Mouse (Mus musculus) hindbrain, embryonic 10.5 days (tissue): ENCODE data around the gene Kank3. TPM values are rescaled to one million over a fixed set of nuclear protein-coding genes. Genes with fewer than 3 reads are reported as not detected.
"Not testable (repeated sequence)": the region's sequence is repeated elsewhere in the genome, so short reads cannot be mapped to it uniquely, and the experiment has no call there.

Experiments used
- DNase-seq: peaks from one replicate; pipeline ENCODE4 v3.0.0-alpha.2; 2017; ENCODE audit warnings: low spot score
- H3K27ac ChIP-seq: fragments of 300-500 bp; sonication (generic); 2 replicates; pipeline ENCODE4 v1.5.1; 2016; ENCODE audit warnings: mild to moderate bottlenecking, moderate library complexity
- H3K27me3 ChIP-seq: fragments of 300-500 bp; sonication (generic); 2 replicates; pipeline ENCODE4 v1.6.1; 2016; ENCODE audit warnings: mild to moderate bottlenecking; ENCODE audit not compliant: poor library complexity, insufficient read depth, severe bottlenecking
- H3K36me3 ChIP-seq: fragments of 300-500 bp; sonication (generic); 2 replicates; pipeline ENCODE4 v1.6.1; 2016; ENCODE audit warnings: mild to moderate bottlenecking, moderate library complexity
- H3K4me1 ChIP-seq: fragments of 300-500 bp; sonication (generic); replicated peaks from 2 replicates; pipeline ENCODE4 v1.6.1; 2016; ENCODE audit warnings: mild to moderate bottlenecking
- H3K4me3 ChIP-seq: fragments of 300-500 bp; sonication (generic); 2 replicates; pipeline ENCODE4 v1.5.1; 2016; ENCODE audit warnings: mild to moderate bottlenecking, moderate library complexity
- H3K9me3 ChIP-seq: fragments of 300-500 bp; sonication (generic); 2 replicates; pipeline ENCODE4 v1.6.1; 2016; ENCODE audit warnings: mild to moderate bottlenecking, moderate library complexity
- WGBS: fragments of 180-500 bp; shearing (Covaris S2); methylation state at CpG from one replicate; pipeline ENCODE4 v1.1.7; 2016; 5-methylcytosine and 5-hydroxymethylcytosine counted together
- polyA plus RNA-seq: library from polyadenylated mRNA; unstranded; fragments of >200 nt; fragmentation: Nextera tagmentation; extraction: Ambion mirVana; gene quantifications from 2 replicates; pipeline ENCODE4 v1.2.1, GENCODE M21; 2016

Gene Kank3
- polyA plus RNA-seq, 1 experiment from 2014 or later: 28.5 TPM

DNA sequence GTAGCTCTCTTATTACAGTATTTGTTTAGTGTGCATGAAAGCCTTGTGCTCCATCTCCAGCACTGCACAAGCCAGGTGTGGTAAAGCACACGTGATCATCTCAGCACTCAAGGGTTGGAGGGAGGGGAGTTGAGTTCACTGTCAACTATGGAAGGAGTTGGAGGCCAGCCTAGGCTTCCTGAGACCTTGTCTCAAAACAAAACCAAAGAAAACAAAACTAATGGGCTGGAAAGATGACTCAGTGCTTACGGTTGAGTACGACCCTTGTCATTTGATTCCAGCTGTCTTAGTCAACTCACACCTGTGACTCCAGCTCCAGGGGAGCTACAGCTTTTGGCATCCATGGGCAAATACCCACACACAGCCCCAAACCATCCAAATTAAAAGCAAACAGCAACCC is 2.2 kb downstream of the Kank3 start:
- Histone ChIP-seq H3K9me3 (no peaks in the 10 kb centered on the region), H3K27ac (no peak overlapping the region), H3K27me3 (peaks cover 23% of the 10 kb centered on the region), H3K4me1 (peaks cover 29% of the 10 kb centered on the region), H3K36me3 (no peaks in the 10 kb centered on the region; the same call in 1 of the 2 replicates), H3K4me3 (no peak overlapping the region)
- WGBS: 66% methylated on average over 3 of the region's 3 CpGs
- no peak for DNase-seq

DNA sequence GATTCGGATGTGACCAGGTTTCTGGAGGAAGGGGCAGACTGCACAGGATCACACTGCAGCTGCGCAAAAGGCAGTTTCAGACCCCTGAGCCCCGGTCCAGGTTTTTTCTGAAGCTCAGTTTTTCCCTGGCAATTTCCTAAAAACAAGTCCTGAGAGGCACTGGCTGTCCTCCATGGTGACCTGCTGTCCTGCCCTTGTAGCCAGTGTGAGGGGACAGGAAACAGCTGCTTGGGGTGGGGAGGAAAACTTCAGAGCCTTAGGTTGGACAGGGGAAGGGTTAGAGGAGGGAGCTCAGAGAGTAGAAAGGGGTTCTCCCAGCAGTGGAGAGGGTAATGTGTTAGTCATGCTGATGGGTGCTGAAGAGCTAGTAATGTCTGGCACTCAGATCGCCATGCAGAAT is 2.7 kb downstream of the Kank3 start:
- Histone ChIP-seq H3K4me3 (no peak overlapping the region), H3K4me1 (peaks cover 33% of the 10 kb centered on the region), H3K27me3 (peaks cover 23% of the 10 kb centered on the region), H3K27ac (no peak overlapping the region), H3K9me3 (no peaks in the 10 kb centered on the region), H3K36me3 (peaks cover 3% of the 10 kb centered on the region; the same call in 1 of the 2 replicates)
- 66% methylated on average over 4 of the region's 4 CpGs for WGBS
- no peak for DNase-seq

DNA sequence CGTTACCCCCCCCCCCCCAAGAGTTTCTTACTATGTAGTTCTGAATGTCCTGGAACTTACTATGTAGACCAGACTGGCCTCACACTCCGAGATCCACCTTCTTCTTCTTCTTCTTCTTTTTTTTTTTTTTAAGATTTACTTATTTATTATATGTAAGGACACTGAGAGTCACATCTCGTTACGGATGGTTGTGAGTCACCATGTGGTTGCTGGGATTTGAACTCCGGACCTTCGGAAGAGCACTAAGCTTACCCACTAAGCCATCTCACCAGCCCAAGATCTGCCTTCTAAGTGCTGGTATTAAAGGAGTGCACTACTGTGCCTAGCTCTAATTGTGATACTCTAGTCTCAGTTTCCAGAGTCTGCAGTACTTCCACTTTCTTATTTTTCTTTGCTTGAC is 5.1 kb downstream of the Kank3 start:
- Histone ChIP-seq H3K27ac (no peak overlapping the region), H3K4me1 (peaks cover 42% of the 10 kb centered on the region), H3K4me3 (no peak overlapping the region), H3K9me3 (no peaks in the 10 kb centered on the region), H3K36me3 (peaks cover 27% of the 10 kb centered on the region), H3K27me3 (peaks cover 22% of the 10 kb centered on the region)
- 90% methylated on average over 6 of the region's 6 CpGs for WGBS
- DNase-seq: no peak

DNA sequence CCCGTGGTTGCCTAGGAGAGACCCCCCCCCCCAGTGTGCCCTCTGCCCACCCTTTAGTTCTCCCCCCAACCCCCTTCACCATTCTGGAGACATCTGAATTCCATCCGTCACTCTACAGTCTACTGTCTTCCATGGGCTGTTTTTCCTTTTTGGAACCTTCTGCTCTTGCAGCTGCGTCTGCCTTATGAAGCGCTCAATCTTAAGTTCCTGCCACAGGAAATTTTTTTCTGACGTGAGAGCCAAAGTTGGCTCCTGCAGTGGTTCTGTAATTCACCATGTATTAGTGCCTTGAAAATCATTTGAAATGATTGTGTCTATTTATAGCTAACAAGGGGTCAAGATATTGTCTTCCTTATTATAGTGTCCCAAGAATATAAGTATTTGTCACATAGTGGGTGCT is 6.3 kb downstream of the Kank3 start:
- H3K4me1 ChIP-seq: peaks cover 37% of the 10 kb centered on the region
- 77% methylated on average over 5 of the region's 5 CpGs for WGBS
- no peaks in the 10 kb centered on the region for H3K9me3 ChIP-seq
- DNase-seq: no peak
- H3K36me3 ChIP-seq: peaks cover 39% of the 10 kb centered on the region
- peak overlapping the region; percentile 60 for H3K4me3 ChIP-seq
- H3K27me3 ChIP-seq: peaks cover 10% of the 10 kb centered on the region; the same call in 1 of the 2 replicates
- H3K27ac ChIP-seq: peak overlapping the region; percentile 93; the same call in 1 of the 2 replicates

DNA sequence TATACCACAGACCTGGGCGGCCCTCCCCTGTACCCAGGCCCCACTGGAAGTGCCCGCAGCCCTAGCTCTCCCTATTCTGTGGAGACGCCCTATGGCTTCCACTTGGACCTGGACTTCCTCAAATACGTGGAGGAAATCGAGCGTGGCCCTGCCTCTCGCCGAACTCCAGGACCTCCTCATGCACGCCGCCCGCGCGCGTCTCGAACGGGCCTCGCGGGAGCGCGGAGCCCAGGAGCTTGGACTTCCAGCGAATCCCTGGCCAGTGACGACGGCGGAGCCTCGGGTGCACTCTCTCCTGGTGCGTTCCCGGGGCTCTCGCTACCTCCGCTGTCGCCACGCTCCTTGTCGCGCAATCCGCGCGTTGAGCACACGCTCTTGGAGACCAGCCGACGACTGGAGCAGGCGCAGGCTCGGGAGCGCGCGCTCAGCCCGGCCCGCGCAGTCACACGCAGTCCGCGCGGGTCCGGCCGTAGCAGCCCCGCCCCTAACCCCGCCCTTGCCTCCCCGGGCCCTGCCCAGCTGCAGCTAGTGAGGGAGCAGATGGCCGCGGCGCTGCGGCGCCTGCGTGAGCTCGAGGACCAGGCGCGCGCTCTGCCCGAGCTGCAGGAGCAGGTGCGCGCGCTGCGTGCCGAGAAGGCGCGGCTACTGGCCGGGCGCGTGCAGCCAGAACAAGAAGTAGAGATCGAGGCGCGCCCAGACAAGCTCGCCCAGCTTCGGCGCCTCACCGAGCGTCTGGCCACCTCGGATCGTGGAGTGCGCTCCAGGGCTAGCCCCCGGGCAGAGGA is 7.1 kb downstream of the Kank3 start:
- H3K27me3 ChIP-seq: peaks cover 3% of the 10 kb centered on the region; the same call in 1 of the 2 replicates
- WGBS: under 1% methylated on average over 89 of the region's 89 CpGs
- H3K27ac ChIP-seq: peak overlapping the region; percentile 93
- peaks cover 44% of the 10 kb centered on the region for H3K4me1 ChIP-seq
- DNase-seq: peak; percentile 96
- peaks cover 46% of the 10 kb centered on the region for H3K36me3 ChIP-seq
- no peaks in the 10 kb centered on the region for H3K9me3 ChIP-seq
- peak overlapping the region; percentile 60 for H3K4me3 ChIP-seq

DNA sequence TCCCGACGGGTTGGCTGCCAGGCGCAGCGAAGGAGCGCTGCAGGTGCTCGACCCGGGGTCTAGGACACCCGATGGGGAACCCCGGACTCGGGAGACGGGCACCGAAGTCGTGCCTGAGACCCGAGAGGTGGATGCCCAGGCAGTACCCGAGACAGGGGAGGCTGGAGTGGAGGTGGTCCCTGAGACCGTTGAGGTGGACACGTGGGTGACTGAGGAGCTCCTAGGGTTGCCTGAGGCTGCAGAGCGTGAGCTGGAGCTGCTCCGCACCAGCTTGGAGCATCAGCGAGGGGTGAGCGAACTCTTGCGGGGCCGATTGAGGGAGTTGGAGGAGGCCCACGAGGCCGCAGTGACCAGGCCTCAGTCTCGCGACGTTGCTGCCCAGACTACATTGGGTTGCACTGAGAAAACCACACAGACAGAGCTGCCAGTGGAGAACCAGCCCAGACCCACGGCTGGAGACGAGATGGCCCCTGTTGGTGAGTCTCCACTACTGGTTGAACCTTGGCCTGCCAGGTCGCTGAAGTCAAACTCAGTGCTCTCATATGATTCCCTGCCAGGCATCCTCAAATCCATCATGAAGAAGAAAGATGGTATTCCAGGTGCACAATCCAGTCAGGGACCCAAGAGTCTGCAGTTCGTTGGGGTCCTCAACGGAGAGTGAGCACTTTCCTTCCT is 7.8 kb downstream of the Kank3 start:
- no peaks in the 10 kb centered on the region for H3K27me3 ChIP-seq
- WGBS: 23% methylated on average over 33 of the region's 33 CpGs
- H3K36me3 ChIP-seq: peaks cover 54% of the 10 kb centered on the region
- peak overlapping the region; percentile 60 for H3K4me3 ChIP-seq
- H3K9me3 ChIP-seq: no peaks in the 10 kb centered on the region
- H3K27ac ChIP-seq: peak overlapping the region; percentile 93
- peaks cover 49% of the 10 kb centered on the region for H3K4me1 ChIP-seq
- DNase-seq: no peak

GRCm38 (mm10) chr17:33822436-33822959 is 12.2 kb downstream of the Kank3 start:
- H3K36me3 ChIP-seq: peaks cover 63% of the 10 kb centered on the region
- 0 out of 2 replicates have a peak overlapping the region, but pooled peaks have one; percentile 2 for H3K27ac ChIP-seq
- H3K4me3 ChIP-seq: peak overlapping the region; percentile 85; the same call in 1 of the 2 replicates
- DNase-seq: no peak
- peaks cover 55% of the 10 kb centered on the region for H3K4me1 ChIP-seq
- no peaks in the 10 kb centered on the region for H3K27me3 ChIP-seq
- 83% methylated on average over 1 of the region's 1 CpGs for WGBS
- H3K9me3 ChIP-seq: no peaks in the 10 kb centered on the region

DNA sequence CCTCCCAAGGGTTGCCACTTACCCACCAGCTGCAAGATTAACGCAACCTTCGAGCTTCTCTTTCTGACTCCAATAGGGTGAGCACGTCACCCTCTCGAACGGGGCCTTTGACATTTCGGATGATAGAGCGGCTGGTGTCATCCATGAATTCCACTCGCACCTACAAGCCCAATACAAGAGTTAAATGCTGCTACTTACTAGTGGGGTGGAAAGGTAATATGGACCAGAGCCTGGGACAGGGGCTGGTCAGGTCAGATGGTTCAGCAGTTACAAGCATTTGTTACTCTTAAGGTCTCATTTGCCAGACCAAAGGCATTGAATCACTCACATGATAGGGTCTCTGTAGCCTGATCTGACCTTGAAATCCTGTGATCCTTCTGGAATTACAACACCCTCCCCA is 12.9 kb downstream of the Kank3 start:
- not testable (repeated sequence) for DNase-seq, H3K27me3 ChIP-seq, H3K9me3 ChIP-seq
- Histone ChIP-seq H3K4me1 (peaks cover 48% of the 10 kb centered on the region), H3K27ac (peak overlapping the region; percentile 93), H3K4me3 (peak overlapping the region; percentile 85), H3K36me3 (peaks cover 65% of the 10 kb centered on the region)
- 83% methylated on average over 8 of the region's 8 CpGs for WGBS

GRCm38 (mm10) chr17:33824084-33824996 is 14.0 kb downstream of the Kank3 start, which contains the start of the genes Rps28 and Ndufa7:
Rps28 (minus strand) TSS chr17:33824562.
Ndufa7 (plus strand) TSS chr17:33824572.
- Histone ChIP-seq H3K4me1 (peaks cover 37% of the 10 kb centered on the region), H3K9me3 (no peaks in the 10 kb centered on the region), H3K27ac (peak within 1 kb of the TSS; percentile 93), H3K27me3 (no peaks in the 10 kb centered on the region), H3K4me3 (peak within 1 kb of the TSS; percentile 85), H3K36me3 (peaks cover 65% of the 10 kb centered on the region)
- WGBS: under 1% methylated on average over 51 of the region's 51 CpGs
- DNase-seq: peak; percentile 99

DNA sequence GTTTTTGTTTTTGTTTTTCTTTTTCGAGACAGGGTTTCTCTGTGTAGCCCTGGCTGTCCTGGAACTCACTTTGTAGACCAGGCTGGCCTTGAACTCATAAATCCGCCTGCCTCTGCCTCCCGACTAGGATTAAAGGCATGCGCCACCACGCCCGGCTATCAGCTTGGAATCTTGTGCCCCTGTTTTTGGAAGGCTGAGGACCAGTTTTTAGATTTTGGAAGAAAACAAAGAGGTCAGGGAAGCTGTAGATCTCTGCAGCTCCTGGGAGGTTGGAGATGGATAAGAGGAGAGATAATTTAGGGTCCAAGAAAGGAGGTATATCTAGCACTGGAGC is 14.6 kb downstream of the Kank3 start:
- DNase-seq, H3K27me3 ChIP-seq, H3K9me3 ChIP-seq: not testable (repeated sequence)
- 9% methylated on average over 6 of the region's 6 CpGs for WGBS
- H3K36me3 ChIP-seq: peaks cover 65% of the 10 kb centered on the region
- peak overlapping the region; percentile 85 for H3K4me3 ChIP-seq
- H3K4me1 ChIP-seq: peaks cover 35% of the 10 kb centered on the region
- peak overlapping the region; percentile 93 for H3K27ac ChIP-seq

DNA sequence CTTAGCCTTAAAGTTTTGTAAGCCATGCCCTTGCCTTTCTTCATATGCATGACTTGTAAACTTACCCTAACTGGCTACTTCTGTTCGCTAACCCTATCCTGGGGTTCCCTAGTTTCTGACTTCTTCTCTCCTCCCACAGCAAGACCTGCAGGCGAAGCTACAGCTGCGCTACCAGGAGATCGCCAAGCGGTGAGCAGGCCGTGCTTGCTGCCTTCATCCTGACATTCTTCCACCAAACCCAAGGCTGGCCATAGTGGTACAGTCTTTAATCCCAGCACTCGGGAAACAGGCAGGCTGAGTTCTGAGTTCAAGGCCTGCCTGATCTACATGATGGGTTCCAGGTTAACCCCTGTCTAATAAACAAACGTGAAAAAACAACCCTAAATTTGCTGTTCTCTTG is 15.1 kb downstream of the Kank3 start:
- Histone ChIP-seq H3K36me3 (peaks cover 65% of the 10 kb centered on the region), H3K27ac (peak overlapping the region; percentile 93; the same call in 1 of the 2 replicates), H3K4me3 (peak overlapping the region; percentile 85), H3K27me3 (no peaks in the 10 kb centered on the region), H3K9me3 (no peaks in the 10 kb centered on the region), H3K4me1 (peaks cover 35% of the 10 kb centered on the region)
- no peak for DNase-seq
- 88% methylated on average over 8 of the region's 8 CpGs for WGBS

GRCm38 (mm10) chr17:33826850-33827249 is 16.5 kb downstream of the Kank3 start:
- peaks cover 28% of the 10 kb centered on the region for H3K4me1 ChIP-seq
- WGBS: under 1% methylated on average over 3 of the region's 3 CpGs
- H3K9me3 ChIP-seq: no peaks in the 10 kb centered on the region
- no peak overlapping the region for H3K27ac ChIP-seq
- H3K36me3 ChIP-seq: peaks cover 65% of the 10 kb centered on the region
- H3K27me3 ChIP-seq: no peaks in the 10 kb centered on the region
- peak; percentile 77 for DNase-seq
- H3K4me3 ChIP-seq: no peak overlapping the region
